Mouse (Mus musculus) embryo, embryonic 10 days (tissue): ENCODE data around the gene Sae1.

ENCODE experiments used
- DNase-seq: peaks from one replicate; pipeline ENCODE4 v3.0.0-alpha.2; 2015; ENCODE audit warnings: low spot score

The Sae1 gene

DNA sequence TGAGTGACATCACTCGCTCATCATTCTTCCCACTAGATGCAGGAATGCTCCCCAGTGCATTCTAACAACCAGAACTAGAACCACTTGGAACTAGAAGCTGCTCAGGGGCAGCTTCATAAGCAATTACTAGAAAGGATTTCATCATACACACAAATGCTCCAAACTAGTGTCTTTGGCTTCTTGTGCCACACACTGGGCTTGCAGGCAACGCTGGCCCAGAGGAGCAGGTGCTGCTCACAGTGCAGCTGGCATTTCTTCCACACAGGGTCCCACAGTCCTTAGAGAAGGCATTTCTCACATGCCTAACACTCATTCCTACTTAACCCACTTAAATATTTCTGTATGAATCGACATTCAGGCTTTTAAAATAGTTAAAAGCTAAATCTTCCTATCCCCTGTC, 30.0 kb downstream of the Sae1 start:
- DNase-seq: no peak

DNA sequence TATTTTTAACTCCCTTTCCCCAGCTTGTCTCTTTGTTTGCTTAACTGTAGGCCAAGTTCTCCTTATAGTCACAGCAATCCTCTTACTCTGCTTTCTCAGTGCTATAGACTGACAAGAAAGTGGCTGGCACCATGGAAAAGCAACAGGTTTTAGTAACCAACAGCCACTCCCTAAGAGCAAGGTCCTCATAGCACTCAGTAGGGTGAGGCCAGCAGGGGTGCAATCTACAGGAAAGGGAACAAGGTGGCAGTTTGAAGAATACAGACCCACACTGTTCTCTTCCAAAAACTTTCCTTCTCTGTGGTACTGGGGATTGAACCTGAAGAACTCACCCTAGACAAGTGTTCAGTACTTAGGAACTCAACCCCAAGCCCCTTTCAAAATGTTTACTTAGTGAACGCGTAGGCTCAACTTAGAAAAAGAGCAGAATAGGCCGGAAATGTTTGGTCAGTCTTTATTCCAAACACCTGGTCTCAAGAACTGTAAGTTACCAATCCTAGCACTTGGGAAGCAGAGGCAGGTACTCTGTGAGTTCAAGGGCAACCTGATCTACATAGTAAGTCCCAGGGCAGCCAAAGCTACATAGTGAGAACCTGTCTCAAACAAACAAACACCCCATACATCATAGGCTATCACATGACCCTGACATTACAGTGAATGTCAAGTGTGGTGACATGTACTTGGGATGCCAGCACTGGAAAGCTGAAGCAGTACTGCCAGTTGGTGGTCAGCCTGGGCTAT, 31.6 kb downstream of the Sae1 start:
- no peak for DNase-seq

DNA sequence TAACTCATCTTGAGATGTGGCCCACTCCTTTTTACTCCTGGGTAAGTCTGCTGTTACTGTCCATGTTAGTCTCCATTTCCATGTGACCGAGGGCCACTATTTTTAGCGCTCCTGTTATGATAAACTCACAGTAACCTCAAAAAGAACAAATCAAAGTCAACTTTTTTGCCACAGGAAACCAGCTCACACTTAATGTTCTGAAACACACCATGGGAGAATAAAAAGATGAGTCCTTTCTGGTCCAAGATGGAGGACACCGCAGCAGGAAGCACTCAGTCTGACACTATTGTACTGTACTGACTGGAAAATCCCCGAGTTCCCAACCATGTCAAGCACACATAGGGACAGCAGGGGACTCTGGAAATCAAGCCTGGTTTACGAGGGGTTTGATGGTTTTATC, 37.6 kb downstream of the Sae1 start:
- no peak for DNase-seq

DNA sequence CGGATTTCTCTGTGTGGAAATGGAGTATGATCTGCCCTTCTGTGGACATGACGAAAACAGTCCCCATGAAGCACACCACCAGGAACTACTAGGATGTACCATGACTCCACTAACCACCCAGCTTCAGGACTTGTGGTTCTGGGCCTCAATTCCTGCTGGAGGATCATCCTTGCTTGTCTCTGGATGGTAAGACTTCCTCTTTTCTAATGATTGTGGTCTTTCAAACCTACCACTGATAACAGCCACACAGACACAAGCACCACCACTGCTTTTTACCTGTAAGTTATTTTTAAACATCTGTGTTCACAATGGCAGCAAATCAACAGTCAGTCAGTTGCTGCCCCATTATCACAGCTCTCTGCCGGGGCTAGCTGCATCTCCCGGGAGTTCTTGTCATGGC, 42.3 kb downstream of the Sae1 start:
- DNase-seq: no peak

DNA sequence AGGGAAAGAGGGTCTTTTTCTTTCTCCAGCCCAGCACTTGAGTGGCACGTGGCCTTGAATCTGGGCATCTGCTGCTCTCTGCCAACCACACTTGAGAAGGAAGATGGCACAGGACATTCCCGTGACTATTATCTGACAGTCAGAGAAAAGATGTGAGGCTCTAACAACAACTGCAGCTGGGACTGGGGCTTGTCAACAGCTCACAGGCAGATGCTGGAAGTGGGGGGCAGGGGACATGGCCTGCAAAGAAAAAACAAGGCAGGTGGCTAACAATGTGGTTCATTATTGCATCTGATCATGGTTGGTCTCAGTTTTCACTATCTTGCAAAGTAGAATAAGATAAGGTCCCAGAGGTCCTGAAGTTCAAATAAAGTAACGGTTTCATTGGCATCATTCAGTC, 43.0 kb downstream of the Sae1 start:
- no peak for DNase-seq

DNA sequence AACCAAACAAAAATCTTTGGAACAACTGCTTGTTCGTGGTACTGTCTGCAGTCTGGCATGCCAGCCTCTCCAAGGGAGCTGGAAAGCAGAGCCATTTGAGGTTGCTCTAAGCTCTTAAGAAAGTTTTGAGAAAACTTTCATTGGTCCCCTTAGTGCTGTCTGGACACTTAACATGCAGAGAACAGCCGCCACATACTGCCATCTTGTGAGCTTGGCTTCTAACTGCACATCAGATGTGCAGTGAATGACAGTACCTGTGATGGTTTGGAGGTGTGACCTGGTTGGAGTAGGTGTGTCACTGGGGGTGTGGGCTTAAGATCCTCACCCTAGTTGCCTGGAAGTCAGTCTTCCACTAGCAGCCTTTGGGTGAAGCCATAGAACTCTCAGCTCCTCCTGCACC, 49.9 kb downstream of the Sae1 start:
- DNase-seq: no peak

DNA sequence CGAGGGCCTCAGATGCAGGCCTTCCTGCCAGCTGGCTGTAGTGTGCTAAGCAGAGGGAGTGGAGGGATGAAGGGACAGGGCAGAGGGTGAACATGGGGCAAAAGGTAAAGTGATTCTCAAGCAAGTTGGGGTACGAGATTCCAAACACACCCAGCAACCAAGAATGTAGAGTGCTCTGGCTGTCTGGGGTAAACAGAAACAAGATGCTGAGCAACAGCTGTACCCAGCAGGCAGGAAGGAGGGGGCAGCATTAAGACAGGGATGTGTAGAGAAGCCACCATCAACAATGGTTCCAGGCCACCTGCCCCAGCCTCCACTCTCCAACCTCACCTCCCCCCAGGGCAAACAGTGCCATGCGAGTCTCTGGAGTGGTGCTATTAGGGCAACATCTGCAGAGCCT, 58.5 kb downstream of the Sae1 start:
- no peak for DNase-seq

DNA sequence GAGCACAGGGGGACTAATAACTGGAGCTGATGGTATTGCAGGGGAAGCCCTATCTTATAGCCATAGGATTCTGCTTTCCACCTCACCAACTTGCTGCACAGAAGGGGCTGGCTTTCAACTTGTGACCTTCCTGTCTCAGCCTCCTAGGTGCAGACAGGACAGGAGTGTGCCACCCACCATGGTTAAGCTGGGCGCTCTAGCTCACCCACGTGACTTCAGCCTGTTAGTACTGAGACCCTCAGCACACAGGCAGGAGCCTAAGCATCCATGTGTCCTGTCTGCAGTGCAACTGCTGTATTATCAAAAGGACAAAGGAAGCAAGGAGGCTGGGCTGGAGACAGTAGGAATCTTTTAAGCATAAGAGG, 61.0 kb downstream of the Sae1 start:
- DNase-seq: no peak

DNA sequence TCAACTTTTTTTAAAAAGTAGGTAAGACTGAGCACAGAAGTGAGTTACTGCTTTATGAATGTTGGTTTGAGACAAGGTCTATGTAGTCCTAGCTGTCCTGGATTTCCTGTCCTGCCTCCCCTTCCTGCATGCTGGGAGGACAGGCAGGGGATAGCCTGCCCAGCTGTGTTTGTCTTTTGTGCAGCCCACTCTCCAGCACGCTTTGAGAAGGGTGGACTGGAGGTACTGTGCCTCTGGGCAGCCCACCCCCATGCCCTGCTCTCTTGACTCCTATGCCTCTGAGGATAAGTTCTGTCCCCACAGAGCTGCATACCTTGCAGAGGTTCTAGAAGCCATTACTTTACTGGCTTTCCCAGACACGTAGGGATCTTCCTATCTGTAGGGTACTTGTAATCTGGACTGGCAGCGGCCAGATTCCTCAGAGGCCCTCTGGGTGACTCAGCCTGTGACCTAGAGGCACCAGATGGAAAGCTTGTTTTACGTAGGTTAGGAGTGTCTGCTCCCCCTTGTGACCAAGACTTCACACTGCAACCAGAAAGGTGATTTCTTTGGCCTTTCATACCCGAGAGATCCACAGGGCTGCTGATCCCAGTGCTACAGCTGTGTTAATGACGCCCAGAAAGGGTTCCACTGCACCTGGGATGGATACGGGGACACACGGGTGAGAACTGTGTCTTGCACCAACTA, 61.5 kb downstream of the Sae1 start:
- DNase-seq: peak; percentile 90

DNA sequence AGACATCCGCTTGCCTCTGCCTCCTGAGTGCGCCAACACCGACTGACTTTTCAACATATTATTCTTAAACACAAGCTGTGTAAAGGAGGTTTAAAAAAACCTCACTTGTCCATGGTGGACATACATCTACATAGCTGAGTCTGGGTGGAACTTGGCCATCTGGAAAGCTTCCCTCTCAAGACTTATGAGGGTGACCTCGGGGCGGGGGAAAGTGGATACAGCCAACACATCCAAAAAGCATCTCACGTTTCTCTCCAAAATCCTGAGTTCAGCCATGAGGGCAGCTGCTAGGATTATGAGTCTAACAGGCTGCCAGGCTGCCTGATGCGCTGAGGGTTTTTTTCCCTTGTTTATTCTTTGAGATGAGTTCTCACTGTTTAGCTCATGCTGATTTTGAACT, 62.9 kb downstream of the Sae1 start:
- no peak for DNase-seq

DNA sequence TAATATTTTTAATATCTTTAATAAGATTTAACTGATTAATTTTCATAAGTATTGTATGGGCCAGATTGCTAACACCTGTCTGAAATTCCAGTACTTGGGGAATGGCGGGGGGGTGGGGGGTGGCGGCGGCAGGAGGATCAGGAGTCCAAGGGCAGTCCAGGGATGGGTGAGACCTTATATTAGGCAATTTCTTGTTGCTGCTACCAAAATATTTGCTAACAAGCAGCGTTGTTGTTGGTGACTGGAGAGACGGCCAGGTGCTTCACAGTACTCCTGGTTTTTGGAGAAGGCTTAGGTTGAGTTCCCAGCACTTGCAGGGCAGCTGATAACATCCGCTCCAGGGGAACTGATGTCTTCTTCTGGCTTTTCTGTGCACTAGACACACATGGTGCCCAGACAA, 67.1 kb downstream of the Sae1 start:
- no peak for DNase-seq

DNA sequence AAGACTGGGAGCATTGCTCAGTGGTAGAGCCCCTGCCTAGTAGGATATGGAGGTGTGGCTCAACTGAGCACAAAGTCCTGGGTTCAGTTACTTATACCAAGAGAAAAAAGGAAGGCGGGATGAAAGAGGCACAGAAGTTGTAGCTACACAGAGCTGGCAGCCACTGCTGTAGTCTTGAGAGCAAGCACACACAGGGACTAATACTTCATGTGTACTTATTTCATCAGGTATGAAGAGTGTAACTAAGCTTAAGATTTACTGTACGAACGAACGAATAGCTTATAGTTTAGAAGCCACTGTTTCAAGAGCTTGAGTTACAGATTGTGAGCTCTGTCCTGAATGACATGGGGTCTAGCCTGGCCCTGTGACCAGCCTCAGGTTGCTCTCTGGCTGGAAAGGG, 68.4 kb downstream of the Sae1 start:
- no peak for DNase-seq

DNA sequence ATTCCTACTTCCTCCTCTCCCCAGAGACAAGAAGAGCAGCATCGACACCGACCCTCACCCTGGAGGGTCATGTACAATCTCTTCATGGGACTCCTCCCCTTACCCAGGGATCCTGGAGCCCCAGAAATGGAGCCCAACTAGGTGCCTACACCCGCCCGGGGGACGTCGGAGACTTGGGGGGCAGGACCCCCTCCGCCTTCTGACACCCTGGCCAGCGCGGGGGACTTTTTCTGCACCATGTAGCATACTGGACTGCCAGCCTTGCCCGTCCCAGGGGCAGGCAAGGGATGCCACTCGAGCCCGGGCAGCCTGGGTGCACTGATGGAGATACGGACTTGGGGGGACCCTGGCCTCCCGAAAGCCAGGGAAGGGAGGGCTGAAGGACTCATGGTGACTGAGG, 70.5 kb downstream of the Sae1 start:
- DNase-seq: no peak

DNA sequence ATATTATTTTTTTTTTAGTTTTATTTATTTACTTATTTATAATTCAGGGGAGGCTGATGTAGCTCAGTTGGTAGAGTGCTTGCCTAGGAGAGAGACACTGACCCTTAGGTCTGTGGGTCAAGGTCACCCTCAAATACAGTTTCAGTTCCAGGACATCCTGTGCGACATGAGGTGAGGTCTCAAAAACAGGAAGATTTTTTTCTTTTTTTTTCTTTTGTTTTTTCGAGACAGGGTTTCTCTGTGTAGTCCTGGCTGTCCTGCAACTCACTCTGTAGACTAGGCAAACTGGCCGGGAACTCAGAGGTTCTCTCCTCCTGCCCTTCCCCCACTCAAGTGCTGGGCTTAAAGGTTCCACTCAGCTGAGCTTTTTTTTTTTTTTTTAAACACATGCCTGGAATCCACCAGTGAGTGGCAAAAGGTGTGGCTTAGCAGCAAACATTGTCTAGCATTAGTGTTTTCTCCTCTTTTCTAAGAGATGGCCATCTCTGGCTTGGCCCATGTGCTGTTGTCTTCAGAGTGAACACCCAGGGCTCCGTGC, 72.3 kb downstream of the Sae1 start:
- DNase-seq: no peak

DNA sequence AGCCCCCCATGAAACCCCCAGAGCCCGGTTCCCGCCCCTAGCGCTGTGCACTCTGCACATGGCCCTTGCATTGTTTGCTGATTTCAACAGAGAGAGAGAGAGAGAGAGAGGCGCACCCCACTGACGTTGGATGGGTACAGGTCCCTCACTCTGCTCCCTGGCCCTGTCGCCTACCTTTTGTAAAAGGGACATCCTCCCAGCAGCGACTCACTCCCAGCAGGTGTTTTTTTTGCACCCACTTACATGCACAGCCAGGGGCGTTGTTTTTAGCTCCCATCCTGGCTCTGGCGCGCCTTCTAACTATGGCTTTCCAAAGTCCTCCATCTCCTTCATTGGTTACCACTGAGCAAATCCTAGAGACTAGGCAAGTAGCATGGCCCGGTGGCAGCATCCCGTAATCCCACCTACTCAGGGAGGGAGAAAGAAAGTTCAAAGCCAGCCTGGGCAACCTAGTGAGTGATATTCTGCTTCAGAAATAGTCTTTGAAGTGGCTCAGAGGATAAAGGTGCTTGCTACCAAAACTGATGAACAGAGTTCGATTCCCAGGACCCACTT, 73.3 kb downstream of the Sae1 start:
- DNase-seq: no peak

DNA sequence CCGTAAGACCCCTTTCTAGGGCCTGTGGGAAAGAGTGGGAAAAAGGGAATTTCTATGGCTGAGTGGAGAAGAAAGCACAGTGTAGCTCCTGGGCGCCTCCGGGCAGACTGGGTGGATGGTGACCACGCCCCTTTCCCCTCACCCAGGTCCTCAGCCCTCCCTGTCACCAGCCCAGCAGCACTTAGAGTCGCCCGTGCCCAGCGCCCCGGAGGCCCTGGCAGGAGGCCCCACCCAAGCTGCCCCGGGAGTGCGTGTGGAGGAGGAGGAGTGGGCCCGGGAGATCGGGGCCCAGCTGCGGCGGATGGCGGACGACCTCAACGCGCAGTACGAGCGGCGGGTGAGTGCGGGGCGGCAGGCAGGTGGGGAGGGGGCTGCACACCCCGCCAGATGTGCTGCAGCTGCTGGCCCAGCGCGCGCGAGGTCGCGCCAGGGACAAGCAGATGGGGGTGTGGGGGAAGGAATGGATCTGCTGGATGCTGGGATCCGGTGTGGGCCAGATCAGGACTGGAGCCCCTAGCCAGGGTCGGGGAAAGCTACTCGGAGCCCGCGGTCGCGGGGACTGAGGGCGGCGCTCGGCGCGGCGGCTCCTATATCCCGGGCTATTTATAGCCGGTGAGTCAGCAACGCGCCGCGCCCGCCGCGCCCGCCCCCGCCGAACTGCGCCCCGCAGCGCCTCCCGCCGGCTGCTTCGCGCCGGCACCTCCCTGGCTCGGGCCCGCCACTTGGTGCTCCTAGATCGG, 74.0 kb downstream of the Sae1 start:
- DNase-seq: peak; percentile 75

DNA sequence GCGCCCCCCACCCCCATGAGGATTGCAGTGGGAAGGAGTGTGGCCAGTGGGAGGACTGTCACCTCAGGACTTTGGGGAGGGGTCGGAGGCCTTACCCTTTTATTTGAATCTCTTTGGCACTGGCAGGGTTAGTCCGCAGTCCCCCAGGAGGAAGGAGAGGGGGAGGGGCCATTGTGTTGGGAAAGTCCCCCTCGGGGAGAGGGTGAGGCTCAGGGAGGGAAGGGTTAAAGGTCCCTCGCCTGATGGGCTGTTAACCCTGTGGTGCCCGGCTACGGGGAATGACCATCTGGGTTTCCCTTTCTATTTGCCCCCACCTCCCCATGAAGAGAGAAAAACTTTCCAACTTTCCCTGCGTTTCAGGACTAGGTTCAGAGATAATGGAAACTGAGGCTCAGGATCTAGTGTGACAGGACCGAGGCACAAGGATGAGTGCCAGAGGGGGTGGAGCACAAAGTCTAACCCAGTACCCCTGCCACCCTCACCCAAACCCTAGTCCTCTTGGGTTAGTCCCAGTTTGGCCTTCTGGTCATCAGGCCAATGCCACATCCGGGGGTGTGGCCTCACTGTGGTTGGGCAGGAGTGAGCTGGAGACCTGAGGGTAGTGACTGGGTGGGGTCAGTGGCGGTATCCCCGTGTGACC, 74.8 kb downstream of the Sae1 start:
- DNase-seq: peak; percentile 95

DNA sequence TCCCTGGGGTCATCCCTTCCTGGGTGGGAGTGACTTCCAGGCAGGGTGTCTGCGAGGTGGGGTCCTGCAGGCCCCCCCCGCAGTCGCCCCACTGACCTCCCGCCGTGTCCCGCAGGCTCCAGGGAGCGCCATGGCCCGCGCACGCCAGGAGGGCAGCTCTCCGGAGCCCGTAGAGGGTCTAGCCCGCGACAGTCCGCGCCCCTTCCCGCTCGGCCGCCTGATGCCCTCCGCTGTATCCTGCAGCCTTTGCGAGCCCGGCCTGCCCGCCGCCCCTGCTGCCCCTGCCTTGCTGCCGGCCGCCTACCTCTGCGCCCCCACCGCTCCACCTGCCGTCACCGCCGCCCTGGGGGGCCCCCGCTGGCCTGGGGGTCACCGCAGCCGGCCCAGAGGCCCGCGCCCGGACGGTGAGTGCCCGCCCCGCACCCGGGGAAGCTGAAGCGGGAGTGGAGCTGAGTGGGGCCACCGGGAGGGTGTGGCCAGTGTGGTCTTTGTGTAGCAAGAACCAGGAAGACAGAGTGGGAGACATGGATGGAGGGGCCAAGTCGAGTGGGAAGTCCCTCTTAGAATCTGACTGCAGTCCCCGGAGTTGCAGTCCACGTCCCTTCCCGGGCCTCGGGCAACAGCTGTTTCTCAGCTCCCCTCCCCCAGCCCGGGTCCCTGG, 75.5 kb downstream of the Sae1 start:
- DNase-seq: peak; percentile 74

DNA sequence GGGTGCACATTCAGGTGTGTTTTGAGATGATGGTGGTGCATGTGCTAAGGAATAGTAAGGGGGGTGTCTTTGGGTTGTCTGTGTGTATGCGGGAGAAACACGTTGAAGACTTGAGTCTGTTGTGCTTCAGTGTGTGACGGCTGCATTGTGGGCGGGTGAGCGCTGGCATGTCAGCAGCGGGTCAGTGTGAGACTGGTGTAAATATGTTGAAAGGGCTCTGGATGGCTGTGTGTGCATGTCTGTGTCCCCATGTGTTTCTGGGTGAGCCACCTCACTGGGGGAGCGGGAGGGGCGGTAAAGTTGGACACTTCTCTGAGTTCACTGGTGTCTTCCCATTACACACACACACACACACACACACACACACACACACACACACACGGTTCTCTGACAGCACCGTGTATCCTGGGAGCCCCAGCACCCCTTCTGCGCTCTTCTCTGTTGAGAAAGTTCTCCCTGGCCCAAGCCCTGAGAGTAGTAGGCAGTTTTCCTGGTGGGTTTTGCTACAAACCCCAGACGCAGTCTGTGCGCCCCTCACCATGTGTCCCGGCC, 76.1 kb downstream of the Sae1 start:
- DNase-seq: peak; percentile 48

DNA sequence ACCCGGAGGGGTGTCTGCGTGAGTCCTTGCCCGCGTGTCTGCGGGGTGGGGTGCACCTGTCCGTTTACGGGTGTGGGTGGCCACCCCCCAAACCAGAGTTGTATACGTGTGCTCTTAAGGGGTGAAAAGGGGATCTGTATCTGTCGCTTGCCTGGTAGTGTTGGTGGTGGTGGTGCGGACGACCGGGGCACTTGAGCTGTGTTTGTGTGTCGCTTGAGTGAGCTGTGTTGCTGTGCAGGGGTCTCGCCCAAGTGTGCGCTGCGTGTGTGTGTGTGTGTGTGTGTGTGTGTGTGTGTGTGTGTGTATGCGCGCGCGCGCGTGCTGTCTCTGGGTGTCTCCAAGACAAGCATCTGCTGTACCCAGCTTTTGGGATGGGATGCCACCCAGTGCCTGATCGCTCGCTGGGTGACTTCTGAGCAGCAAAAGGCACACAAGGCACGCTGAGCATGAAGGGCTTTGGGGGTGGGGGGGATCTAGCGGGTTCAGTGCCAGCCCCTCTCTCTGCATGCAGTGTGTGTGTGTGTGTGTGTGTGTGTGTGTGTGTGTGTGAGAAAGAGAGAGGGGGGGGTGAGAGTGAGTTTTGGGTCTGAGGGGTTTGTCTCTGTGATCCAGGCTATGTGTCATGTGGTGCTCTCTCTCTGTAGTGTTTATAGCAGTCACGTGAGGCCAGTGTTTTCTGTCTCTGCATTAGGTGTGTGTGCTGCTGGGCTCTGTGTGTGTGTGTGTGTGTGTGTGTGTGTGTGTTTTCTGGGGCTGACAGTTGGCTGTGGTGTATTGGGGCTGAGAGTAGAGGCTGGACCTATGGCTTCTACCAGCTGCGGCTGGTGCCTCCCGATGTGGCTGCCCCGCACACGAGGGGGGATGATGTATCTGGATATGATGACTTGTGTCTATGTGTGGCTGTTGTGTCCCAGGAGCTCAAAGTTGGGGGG, 76.8 kb downstream of the Sae1 start:
- peak; percentile 49 for DNase-seq
